Mouse (Mus musculus) retina, embryonic 14.5 days (tissue): ENCODE measurements at regions not wholly inside any gene's neighbourhood (a gene's known extent, or its start where the extent isn't known, plus 50 kb on each side); places are given as distances from the start of the nearest gene placed in this dataset.

Source experiments
- DNase-seq: peaks from one replicate; pipeline ENCODE4 v3.0.0-alpha.2; 2015; ENCODE audit warnings: low spot score

- DNase-seq, result no peak
Measured at GRCm38 (mm10) chr12:14591631-14592030, 439.8 kb upstream of the Fam84a start.

- no peak for DNase-seq
Measured at GRCm38 (mm10) chr12:14574258-14574657, 422.4 kb upstream of the Fam84a start.

GRCm38 (mm10) chr12:14564951-14565350 is 413.1 kb upstream of the Fam84a start:
- no peak for DNase-seq

GRCm38 (mm10) chr12:14552121-14552520 is 400.3 kb upstream of the Fam84a start:
- peak; percentile 81 for DNase-seq

- DNase-seq, result peak; percentile 69
Measured at GRCm38 (mm10) chr12:14549271-14549670, 397.4 kb upstream of the Fam84a start.

GRCm38 (mm10) chr12:14521773-14522172 is 369.9 kb upstream of the Fam84a start:
- DNase-seq, result no peak

GRCm38 (mm10) chr12:14515588-14515987 is 363.7 kb upstream of the Fam84a start:
- DNase-seq, result no peak
